Mouse (Mus musculus): ENCODE results near the gene Cpa5. TPM values are rescaled to one million over a fixed set of nuclear protein-coding genes. Genes with fewer than 3 reads are reported as not detected.
A peak's percentile ranks its signal among the peaks of the same experiment; 100 is the strongest.

Cpa5 gene
- total RNA-seq, 2 experiments from 2014 or later: not detected

GRCm38 (mm10) chr6:30638674-30639268, 28.0 kb downstream of the Cpa5 start, which contains the start of gene Cpa1:
TSS of gene Cpa1 (plus strand) at chr6:30639218.
- no peak for DNase-seq
- intact Hi-C loops (cut with DNase I): no loop called here

DNA sequence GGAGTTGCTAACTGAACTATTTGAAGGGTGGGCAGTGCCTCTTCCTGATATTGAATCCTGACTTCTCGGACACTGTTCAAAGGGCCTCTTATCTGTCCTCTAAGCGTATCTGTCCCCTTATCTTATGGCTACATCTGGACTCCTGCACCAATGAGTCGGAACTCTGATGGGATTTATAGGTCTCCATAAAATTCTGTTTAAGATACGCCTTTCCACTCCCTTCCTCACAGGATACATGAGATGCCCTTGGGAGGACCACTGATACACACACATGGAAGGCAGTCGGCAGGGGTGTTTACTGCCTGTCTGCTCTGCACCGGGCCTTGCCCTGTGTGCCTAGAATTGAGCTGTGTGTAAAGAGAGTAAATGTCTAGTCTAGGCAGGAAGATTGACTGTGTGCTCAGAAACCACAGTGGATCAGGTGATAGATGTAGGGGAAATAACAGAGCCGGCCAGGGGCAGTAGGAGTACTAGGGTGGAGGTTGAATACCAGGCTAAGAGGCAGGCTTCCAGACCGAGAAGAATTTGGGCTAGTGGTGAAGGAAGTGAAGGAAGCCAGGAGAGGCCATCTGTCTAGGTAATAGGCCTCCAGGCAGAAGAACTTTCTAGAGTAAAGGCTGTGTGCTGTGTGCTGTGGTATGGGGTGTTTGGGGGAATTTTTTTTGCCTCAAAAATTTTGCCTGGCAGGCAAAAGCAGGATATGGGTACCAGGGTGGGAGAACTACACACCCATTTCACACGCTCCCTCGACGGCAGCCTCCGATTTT, 33.1 kb downstream of the Cpa5 start:
- DNase-seq: no peak
- intact Hi-C loops (cut with DNase I): no loop called here

DNA sequence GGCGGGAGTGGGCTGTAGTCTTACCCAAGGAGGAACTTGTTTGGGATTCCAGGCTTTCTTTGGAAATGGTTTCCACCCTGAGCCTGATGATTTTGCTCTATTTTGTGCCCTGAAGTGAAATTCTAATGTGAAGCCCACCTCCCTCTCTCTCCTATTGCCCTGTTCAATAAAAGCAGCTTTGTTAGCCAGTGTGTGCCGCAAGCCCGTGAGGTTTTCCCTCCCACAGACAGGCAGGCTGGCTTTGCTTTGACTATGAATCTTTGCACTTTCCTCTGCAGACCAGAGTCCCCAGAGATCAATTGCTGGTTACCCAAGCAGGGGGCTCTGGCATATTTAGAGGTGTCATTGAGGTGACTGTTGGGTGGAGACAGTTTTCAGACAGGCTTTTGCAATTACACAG, 33.7 kb downstream of the Cpa5 start:
- intact Hi-C loops (cut with DNase I): no loop called here
- no peak for DNase-seq

GRCm38 (mm10) chr6:30645379-30645778, 34.6 kb downstream of the Cpa5 start:
- intact Hi-C loops (cut with DNase I): no loop called here
- no peak for DNase-seq

GRCm38 (mm10) chr6:30649651-30650296, 39.0 kb downstream of the Cpa5 start:
- intact Hi-C loops (cut with DNase I): loop anchor here (5.0 kb wide), 1 partner anchor 97 kb away; no protein-coding TSS in a partner anchor
- DNase-seq: no peak

DNA sequence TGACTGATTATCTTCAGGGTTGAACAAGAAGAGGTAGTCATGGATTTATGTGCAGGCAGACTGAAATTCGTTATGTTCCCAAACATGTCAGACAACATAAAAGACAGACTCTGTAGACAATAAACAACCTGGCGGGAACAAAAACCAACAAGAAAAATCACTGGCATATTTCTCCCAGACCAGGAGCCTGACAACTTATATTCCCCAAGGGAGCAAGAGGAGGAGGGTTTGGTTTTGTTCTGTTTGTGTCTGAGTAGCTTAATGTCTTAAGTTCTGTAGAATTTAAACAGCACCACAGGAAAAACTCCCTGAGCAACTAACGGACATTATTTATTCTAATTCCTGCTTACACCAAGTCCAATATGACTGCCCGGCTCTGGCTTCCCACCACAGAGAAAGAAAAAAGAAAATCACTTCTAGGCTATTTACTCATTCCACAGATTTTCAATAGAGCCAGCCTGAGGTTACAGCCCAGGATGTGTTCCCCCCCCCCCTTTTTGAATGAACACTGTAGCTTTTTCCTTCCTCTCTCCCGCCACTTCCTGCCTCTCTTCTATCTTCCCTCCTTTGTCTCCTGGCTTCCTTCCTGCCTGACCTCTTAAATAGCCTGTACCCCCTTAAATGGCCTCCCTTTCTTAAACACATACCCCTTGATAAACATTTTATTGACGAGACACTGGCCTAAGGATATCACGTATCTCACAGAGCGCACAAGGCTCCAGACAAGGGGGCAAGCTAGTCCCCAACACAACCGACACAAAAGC, 41.8 kb downstream of the Cpa5 start:
- intact Hi-C loops (cut with DNase I): loop anchor here (5.0 kb wide), 1 partner anchor 100 kb away; no protein-coding TSS in a partner anchor
- no peak for DNase-seq

GRCm38 (mm10) chr6:30653518-30653917, 42.7 kb downstream of the Cpa5 start:
- DNase-seq: no peak
- intact Hi-C loops (cut with DNase I): loop anchor here (5.0 kb wide), 1 partner anchor 101 kb away; no protein-coding TSS in a partner anchor

DNA sequence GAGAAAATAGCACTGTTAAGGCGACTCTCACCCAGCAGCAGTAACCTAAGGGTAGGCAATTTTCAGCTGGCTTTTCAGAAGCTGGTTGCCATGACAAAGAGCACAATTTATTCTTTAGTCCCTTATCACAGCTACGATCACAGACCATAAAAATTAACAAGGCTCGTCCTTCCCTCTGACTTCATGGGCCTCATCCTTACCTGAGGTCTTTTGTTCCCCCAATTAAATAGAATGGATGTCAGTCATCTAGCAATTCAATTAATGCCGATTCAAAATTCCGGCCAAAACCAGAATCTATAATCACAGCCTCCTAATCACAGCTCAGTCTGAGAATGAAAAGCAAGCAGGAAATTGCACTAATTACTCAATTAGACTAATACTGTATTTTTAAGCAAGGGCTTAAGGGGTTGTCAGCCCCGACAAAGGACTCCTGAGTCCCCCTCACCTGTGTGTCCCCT, 43.6 kb downstream of the Cpa5 start:
- no peak for DNase-seq
- intact Hi-C loops (cut with DNase I): loop anchor here (5.0 kb wide), 1 partner anchor 102 kb away; no protein-coding TSS in a partner anchor

GRCm38 (mm10) chr6:30654932-30655331, 44.1 kb downstream of the Cpa5 start:
- intact Hi-C loops (cut with DNase I): loop anchor here (5.0 kb wide), 1 partner anchor 103 kb away; no protein-coding TSS in a partner anchor
- no peak for DNase-seq

- intact Hi-C loops (cut with DNase I): no loop called here
- no peak for DNase-seq
Observed at GRCm38 (mm10) chr6:30657279-30657678, 46.5 kb downstream of the Cpa5 start.

DNA sequence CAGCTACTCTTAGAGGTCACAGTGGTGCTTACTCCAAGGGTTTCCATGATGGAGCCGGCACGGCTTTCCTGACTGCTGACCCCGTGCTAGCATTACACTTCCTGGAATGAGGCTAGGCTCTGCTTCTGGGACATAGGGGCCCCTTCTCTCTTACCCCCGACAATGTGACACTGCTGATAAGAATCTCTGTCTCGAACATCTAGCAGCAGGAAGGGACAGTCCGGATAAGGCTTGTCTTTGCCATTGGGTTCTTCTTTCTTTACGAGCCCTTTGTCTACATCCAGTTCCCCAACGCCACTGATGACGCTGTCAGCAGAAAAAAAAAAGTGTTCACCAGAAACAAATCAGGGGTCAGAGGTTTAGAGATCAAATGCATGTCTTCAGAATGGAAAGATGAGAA, 47.8 kb downstream of the Cpa5 start:
- no peak for DNase-seq
- intact Hi-C loops (cut with DNase I): no loop called here

DNA sequence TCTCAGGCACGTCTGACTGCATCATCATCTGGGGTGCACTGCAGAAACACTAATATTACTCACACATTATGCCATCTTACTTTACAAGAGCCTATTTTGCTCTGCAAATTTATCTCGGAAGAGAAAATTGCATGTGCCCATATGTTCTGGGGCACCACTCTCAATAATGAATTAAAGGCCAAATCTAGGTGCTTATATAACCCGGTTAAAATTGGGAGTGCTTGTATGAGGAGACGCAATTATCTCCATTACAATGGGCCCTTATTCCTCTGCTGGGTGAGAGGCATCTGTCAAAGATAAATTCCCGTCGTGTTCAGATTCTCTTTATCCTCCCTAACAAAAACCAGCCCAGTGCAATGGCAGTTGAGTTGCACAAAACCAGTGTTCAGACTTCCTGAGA, 54.0 kb downstream of the Cpa5 start:
- intact Hi-C loops (cut with DNase I): no loop called here
- no peak for DNase-seq

DNA sequence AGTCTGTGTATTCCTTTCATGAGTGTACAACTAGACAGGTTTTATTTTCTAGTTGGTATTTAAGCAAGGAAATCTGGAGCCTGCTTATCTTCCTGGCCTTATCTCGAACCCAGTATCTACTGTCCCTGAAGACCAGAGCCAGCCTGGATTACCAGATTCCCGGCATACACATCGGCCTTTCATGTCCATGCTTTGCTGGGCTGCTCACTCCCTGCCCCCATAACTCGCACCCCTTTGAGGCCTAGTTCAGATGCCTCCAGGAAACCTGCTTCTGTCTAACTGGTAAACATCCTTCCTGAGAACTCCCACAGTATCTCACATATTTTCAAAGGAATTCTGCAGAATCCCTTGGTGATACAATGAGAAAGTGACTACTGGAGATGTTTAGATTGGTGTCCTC, 54.5 kb downstream of the Cpa5 start:
- intact Hi-C loops (cut with DNase I): no loop called here
- DNase-seq: no peak

DNA sequence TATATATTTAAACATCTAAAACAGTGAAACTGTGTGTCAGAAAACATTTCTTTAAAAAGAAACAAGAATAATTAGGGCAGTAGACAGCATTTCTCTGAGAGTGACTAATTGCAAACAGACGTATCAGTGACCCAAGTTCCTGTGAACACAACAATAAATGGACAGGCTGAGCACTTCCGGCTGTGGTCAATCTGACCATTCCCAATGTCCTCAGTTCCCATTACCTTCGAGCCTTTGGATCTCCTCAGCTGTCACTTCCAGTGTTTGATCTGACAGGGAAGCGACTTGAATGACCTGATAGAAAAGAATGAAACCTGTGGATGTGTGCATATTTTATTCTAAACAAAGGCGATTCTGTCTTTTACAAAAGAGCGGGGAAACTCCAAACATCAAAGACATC, 55.2 kb downstream of the Cpa5 start:
- no peak for DNase-seq

DNA sequence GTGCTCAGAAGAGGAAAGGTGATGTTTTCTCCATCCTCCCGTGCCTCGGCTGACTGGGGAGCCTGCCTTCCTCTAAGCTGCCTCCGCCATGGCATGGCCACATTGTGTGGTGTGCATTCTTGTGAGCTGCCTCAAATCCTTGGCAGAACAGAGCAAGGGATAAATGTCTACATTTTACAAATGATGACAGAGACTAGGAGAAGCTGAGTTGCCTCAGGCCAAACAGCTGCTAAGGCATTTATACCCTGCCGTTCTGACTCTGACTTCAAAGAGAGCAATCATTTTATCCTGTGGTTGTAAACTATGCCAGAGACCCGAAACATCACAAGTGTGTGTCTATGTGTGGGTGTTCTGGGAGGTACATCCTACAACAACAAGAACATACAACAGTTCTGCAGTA, 56.8 kb downstream of the Cpa5 start:
- intact Hi-C loops (cut with DNase I): no loop called here
- DNase-seq: no peak

More for the DNA sequence above, 55.2 kb downstream of the Cpa5 start:
- intact Hi-C loops (cut with DNase I): no loop called here

- DNase-seq: no peak
- intact Hi-C loops (cut with DNase I): no loop called here
Observed at GRCm38 (mm10) chr6:30671696-30672095, 60.9 kb downstream of the Cpa5 start.

GRCm38 (mm10) chr6:30673764-30674561, 63.2 kb downstream of the Cpa5 start:
- intact Hi-C loops (cut with DNase I): no loop called here

DNA sequence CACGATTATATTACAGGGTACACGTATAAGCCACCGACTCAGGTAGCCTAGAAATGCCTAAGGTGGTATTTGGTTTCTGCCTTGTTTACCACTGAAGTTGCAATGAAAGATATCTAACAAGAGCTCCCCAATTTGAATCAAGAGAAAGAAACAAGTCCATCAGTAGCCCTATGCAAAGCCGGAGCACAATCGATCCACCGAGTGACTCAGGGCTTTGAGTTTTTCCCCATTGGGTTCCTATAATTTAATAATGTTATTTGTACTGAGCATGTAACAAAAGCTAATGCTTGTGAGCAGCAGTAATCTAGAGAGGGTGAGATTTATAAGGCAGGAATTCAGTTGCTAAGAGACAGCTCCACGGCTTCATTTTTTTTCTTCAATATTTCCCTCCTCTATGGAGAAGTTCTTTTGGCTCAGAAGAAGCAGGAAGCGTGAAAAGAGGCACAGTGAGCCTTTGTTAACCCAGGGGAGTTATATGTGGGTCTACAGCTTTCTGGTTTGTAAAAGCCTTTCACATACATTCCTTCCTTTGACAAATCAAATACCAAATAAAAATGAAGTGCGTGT, 64.0 kb downstream of the Cpa5 start:
- DNase-seq: no peak
- intact Hi-C loops (cut with DNase I): no loop called here

More at GRCm38 (mm10) chr6:30673764-30674561, 63.2 kb downstream of the Cpa5 start:
- peak in 1 of 2 experiments; percentile 31 for DNase-seq

- peak; percentile 19 to 23 for DNase-seq
- intact Hi-C loops (cut with DNase I): no loop called here
Observed at GRCm38 (mm10) chr6:30675281-30675771, 64.5 kb downstream of the Cpa5 start.
